Mouse (Mus musculus): Measurements from ENCODE around the gene Lce1c.
"Not testable (repeated sequence)": the region's sequence is repeated elsewhere in the genome, so short reads cannot be mapped to it uniquely, and the experiment has no call there.

The Lce1c gene
- long read RNA-seq, experiment 1 = 0 reads
- long read RNA-seq, experiment 2 = 0 reads

DNA sequence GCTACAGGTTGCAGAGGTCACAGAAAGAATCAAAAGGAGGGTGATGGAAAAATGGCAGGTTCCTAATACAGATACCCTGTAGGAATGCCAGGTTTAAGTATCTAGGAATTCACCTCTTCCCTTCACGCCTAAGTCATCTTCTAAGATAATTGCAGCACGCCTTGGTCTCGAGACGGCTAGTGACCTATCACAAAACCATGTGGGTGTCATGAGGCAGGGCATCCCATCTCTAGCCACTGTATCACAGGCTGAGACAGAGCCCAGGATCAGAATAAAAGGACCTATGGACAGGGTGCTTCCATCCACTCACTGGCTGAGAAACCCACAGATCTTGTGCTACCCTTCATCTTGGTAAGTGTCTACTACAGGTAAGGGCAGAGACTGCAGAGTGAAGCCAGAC, at the start of gene Lce1c:
Lce1c (plus strand) TSS at position 301 of the 400 bp plus-strand sequence.
- intact Hi-C loops (cut with DNase I) = no loop called here

DNA sequence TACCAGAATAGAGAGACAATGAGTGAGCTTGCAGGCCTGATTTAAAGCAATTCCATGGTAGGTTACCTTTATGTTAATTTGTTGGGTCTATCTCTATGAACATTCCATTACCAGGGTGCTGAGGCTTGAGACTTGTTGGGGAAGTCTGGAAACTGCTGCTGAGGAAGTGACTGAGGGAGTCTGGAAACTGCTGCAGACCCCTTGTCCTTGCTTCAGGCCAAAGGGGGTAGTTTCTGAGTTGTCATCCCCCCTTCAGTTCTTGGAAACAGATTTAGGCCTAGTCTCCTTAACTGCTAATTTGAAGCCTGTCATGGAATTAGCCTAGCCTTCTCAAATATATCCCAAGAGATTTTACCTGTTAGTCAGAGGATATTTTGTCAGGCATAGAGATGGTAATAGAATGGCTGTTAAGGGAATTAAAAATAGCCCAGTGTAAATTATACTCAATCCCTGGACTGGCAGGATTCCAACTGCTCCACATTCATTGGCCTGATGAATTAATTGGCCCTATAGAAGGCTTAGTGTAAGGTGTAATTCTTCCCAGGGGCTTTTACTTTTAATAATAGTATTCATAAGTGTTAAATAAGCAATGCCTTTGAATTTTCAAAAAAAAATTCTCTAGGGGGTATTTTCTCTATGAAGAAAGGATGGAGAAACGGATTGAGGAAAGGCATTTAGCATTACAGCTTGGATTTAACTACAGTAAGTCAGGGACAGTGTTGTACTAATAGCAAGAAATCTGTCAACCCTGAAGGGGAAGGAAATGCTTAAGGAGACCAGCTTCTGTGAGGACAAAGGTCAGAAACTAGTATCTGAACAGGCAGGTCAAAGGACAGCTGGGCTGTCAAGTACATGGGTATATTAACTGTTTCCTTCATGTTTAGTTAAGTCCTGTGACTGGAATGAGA, 41.0 kb upstream of the Lce1c start:
- intact Hi-C loops (cut with DNase I) = no loop called here

DNA sequence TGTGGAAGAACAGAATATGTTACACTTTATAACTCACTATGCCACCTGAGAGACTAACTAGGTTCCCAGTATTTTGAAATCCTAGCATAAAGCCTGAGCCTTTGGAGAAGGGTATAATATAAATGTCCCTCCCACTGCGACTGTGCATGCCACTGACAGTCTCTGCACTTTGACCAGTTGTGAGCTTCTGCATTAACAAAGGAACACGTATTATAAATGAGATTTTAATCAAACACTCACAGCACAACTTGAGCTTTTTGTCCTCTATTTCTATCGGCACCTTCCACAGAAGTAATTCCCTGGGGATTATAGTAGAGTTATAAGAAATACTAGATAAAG, 40.4 kb upstream of the Lce1c start:
- intact Hi-C loops (cut with DNase I) = no loop called here

DNA sequence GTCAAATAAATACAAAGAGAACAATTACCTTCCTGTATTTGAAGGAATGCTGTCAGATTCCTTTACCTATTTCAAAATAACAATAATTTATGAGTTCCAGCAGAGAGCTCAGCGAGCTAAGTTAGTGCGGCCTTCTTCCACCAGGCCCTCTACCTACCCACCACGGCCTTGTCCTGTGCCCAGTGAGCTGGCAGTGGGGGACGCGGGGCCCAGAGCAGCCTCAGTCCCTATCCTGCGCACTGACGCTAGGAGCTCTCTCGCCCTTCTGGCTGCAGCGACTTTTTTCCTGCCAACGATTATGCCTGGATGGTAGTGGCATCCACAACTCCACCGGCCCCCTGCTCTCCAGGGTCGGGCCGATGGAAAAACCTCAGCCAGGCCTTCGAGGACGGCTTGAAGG, 39.2 kb upstream of the Lce1c start:
- intact Hi-C loops (cut with DNase I) = no loop called here

DNA sequence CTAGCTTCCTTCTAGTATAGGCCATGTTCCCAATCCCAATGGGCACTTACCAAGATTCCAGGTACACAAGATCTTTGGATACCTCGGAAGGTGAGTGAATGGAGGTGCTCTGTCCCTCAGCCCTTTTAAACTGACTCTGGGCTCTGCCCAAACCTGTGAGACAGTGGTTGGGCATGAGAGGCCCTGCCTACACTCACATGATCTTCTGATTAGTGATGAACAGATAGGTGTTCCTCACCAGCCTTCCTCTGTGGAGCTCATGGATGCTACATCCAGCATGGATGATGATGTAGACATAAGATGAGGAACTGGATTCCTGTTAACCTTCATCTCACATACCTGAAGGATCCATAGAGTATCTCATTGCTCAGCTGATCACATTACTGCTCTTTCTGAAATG, 30.8 kb upstream of the Lce1c start, which contains the start of gene Lce1a1:
Lce1a1 (minus strand) TSS at position 101 of the 400 bp plus-strand sequence.
- intact Hi-C loops (cut with DNase I) = no loop called here

DNA sequence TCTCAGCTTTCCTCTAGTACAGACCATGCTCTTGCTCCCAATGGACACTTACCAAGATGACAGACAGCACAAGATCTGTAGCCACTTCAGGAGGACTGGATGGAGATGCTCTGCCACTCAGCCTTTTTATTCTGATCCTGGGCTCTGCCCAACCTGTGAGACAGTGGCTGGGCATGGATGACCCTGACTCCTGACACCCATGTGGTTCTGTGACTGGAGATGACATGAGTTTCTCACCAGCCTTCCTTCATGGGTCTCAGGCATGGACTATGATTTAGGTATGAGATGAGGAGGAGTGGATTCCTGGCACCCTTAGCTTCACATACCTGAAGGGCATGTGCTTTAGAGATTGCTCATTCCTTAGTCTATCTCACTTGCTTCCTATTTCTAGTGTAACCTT, 22.2 kb upstream of the Lce1c start, which contains the start of gene Lce1b:
Lce1b (minus strand) TSS at position 101 of the 400 bp plus-strand sequence.
- intact Hi-C loops (cut with DNase I) = no loop called here

DNA sequence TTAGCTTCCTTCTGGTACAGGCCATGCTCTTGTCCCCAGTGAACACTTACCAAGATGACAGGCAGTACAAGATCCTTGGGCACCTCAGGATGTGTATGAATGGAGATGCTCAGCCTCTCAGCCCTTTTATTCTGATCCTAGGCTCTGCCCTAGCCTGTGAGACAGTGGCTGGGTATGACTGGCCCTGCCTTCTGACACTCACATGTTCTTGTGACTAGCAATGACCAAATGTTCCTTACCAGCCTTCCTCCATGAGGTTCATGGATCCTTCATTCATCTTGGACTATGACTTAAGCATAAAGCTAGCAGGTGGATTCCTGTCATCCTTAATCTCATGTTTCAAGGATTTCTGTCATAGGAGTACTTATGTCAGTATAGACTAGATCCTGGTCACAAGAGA, 8.8 kb upstream of the Lce1c start, which contains the start of gene Lce1a2:
Lce1a2 (minus strand) TSS at position 101 of the 400 bp plus-strand sequence.
- intact Hi-C loops (cut with DNase I) = no loop called here

DNA sequence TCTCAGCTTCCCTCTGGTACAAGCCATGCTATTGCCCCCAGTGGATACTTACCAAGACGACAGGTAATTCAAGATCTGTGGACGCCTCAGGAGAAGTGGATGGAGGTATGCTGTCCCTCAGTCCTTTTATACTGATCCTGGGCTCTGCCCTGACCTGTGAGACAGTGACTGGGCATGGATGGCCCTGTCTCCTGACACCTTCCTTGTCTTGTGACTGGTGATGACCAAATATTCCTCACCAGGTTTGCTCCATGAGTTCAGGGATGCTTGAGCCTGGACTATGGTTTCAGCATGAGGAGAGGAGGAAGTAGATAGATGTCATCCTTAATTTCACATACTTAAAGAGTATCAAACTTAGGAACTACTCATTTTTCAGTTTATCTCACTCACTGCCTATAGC, 8.1 kb downstream of the Lce1c start, which contains the start of gene Lce1d:
Lce1d (minus strand) TSS at position 101 of the 400 bp plus-strand sequence.
- intact Hi-C loops (cut with DNase I) = no loop called here

DNA sequence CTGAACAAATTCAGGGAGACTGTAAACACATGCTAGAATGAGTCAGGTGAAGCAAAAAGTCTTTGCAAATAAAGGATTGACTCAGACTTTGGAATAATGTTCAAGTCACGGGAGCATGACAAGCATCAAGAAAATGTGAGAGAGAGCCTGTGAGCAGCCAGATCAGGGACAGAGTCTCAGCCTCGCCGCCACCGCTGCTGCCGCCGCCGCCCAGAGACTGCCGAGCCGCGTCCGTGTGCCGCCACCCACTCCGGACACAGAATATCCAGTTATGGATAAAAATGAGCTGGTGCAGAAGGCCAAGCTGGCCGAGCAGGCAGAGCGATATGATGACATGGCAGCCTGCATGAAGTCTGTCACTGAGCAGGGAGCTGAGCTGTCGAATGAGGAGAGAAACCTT, 10.1 kb downstream of the Lce1c start:
- intact Hi-C loops (cut with DNase I) = not testable (repeated sequence)

DNA sequence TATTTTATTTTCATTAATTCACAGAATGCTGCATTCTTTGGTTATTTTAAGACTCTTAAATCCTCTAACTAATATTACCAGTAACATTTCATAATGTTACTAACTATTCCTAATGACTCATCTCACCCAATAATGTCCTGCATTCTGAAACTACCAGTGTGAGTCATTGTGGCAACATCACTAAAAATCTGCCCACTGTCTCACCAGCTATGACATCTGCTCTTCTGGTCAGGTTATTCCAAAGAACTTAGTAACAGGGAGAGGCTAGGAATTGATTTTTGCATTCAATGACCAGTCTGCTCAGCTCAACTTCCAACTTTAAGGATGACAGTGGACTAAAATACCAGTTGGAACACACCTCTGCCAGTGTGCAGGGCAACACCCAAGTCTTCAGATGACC, 12.6 kb downstream of the Lce1c start:
- intact Hi-C loops (cut with DNase I) = no loop called here

DNA sequence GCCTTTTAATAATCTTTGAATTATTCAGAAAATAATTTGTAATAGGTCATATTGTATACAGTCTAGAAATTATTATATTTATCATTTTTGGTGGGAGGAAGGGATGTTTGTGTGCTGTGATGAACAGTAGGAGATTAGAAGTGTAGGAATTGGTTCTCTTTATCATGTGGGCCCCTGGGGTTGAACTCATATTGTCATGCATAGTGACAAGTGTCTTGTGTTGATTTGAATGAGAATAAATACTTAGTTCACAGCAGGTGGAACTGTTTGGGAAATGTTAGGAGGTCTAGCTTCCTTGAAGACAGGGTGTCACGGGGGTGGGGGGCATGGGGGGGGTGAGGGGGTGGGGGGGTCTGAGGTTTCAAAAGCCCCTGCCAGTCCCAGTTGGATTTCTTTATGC, 15.6 kb downstream of the Lce1c start:
- intact Hi-C loops (cut with DNase I) = no loop called here

DNA sequence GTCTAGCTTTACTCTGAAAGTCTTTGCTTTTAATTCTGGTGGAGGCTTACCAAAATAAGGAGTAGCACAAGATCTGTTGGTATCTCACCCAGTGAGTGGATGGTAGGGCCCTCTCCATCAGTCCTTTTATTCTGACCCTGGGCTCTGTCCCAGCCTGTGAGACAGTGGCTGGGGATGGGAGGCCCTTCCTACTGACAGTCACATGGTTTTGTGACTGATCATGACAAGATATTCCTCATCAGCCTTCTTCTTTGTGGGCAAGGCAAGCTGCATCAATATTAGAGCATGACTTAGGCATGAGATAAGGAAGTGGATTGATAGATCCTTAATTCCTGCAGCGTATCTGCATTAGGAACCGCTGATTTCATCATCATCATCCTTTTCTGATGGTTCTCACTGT, 29.9 kb downstream of the Lce1c start, which contains the start of gene Lce1e:
Lce1e (minus strand) TSS at position 101 of the 400 bp plus-strand sequence.
- intact Hi-C loops (cut with DNase I) = no loop called here

DNA sequence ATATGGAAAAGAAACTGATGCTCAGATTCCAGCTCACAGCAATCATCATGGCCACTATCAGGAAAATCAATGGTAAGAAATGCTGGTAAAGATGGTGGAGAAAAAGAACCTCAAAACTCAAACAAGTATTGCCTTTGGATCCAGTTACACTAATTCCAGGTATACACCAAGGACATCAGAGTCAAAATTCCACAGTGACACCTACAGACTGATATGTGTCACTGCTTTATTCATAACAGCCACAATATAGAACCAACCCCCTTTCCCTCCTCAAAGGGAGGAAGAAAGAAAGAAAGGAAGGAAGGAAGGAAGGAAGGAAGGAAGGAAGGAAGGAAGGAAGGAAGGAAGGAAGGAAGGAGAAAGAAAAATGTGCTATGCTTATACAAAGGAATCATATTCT, 36.1 kb downstream of the Lce1c start:
- intact Hi-C loops (cut with DNase I) = no loop called here

DNA sequence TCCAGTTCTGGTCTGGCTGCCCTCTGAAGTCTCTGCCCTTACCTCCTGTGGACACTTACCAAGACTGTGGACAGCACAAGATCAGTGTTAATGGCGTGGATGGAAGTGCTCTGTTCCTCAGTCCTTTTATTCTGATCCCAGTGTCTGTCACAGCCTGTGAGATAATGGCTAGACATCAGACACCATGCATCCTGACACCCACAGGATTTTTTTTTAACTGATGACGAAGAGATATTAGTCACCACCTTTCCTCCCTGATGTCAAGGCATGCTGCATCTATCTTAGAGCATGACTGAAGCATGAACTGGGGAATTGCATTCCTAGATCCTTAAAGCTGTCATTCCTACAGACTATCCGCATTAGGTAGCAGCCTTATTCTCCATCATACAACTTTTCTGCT, 41.2 kb downstream of the Lce1c start, which contains the start of gene Lce1f:
Lce1f (minus strand) TSS at position 101 of the 400 bp plus-strand sequence.
- intact Hi-C loops (cut with DNase I) = no loop called here

DNA sequence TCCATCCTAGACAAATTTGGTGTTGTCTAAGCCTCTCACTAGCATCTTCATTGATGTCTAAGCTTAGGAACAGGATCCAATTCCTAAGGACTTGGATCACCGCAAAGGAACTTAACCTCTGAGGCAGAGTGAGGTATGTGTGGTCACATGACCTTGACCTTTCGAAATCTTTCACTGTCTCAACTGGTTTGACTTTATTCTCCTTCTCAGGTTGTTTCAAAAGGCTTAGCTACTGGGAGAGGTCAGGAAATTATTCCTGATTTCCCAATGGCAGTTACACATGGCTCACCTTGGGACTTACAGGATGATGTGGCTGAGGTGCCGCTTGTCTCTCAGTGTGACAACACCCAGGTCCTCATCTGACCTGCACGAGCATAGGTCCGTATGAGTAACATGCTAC, 43.6 kb downstream of the Lce1c start:
- intact Hi-C loops (cut with DNase I) = no loop called here

Measured in adrenal gland (tissue).